33 mouse cellular contexts compared by ENCODE assay signal in genomic region chr11:97461307-97461820, GRCm38 (mm10). TPM values are rescaled to one million over a fixed set of nuclear protein-coding genes. Genes with fewer than 3 reads are reported as not detected.
DNase-seq lines count a peak whose midpoint lies in the region; ATAC-seq and TF ChIP-seq lines count a peak whose summit lies in the region.
"Had no signal": no experiment of that assay in that cellular context is flagged by ENCODE, and none has a peak within 500 bp of the region (broad histone marks: within the 10 kb centered on the region; RNA-seq: fewer than 3 reads in every experiment).

No protein-coding gene starts in this region.

- no peak overlapping the region for H3K4me3 ChIP-seq in liver, embryonic 12.5 days
- no peak overlapping the region for H3K4me3 ChIP-seq in liver, postnatal 0 days (ENCODE audit: low read depth, low read length)
- H3K4me3 ChIP-seq: erythroblast, embryonic 14.5 days; forebrain, embryonic 12.5 days; hindbrain, embryonic 12.5 days; neural tube, embryonic 12.5 days had no signal

- H3K4me1 ChIP-seq in liver, embryonic 12.5 days = no peaks in the 10 kb centered on the region
- H3K4me1 ChIP-seq in liver, postnatal 0 days (ENCODE audit: insufficient read depth) = no peaks in the 10 kb centered on the region
- H3K4me1 ChIP-seq: hindbrain, embryonic 12.5 days; neural tube, embryonic 12.5 days had no signal

- H3K36me3 ChIP-seq in liver, embryonic 12.5 days = peaks cover 100% of the 10 kb centered on the region
- peaks cover 90% of the 10 kb centered on the region for H3K36me3 ChIP-seq in liver, postnatal 0 days (replicated peaks; ENCODE audit: insufficient read depth, low read length)

- no peak overlapping the region for H3K27ac ChIP-seq in liver, embryonic 12.5 days
- H3K27ac ChIP-seq in liver, postnatal 0 days (ENCODE audit: low read depth) = no peak overlapping the region
- H3K27ac ChIP-seq: forebrain, embryonic 12.5 days; hindbrain, embryonic 12.5 days; hindbrain, postnatal 0 days; macrophage; neural tube, embryonic 12.5 days had no signal

- DNase-seq in cerebellum, postnatal 25 days = peak; percentile 32 to 53
- DNase-seq in cerebellum, adult 11-12 months = no peak
- DNase-seq in liver, postnatal 0 days = no peak
- peak; percentile 10 to 40 for DNase-seq in thymus, postnatal 36 days
- no peak for DNase-seq in thymus, adult 18-20 months
- no peak for DNase-seq in adrenal gland, postnatal 4 days (ENCODE audit: low spot score in 2 of 2)
- DNase-seq: adrenal gland, adult 8-10 months; cerebellum, adult 9-11 months; gastrocnemius, postnatal 10 days; heart, postnatal 36 days; kidney, adult 9 months; kidney, postnatal 10 days; layer of hippocampus, postnatal 36 days; lung, adult 2 months; lung, postnatal 10 days; midbrain, embryonic 14.5 days; right cerebral cortex, postnatal 4 days had no signal

- no peaks in the 10 kb centered on the region for H3K27me3 ChIP-seq in liver, embryonic 12.5 days (replicated peaks)
- H3K27me3 ChIP-seq in liver, postnatal 0 days (ENCODE audit: insufficient read depth, low read length) = no peaks in the 10 kb centered on the region

- 0 out of 2 replicates have a peak, but pooled peaks have one; percentile 17 for ATAC-seq in liver, embryonic 12.5 days
- no peak for ATAC-seq in liver, postnatal 0 days
- ATAC-seq: hindbrain, postnatal 0 days; intestine, postnatal 0 days had no signal

- TF ChIP-seq CTCF in liver, postnatal 0 days (IDR thresholded peaks at IDR 0.05; ENCODE audit: low read depth) = no peak

- no peak overlapping the region for H3K9ac ChIP-seq in liver, embryonic 12.5 days
- no peak overlapping the region for H3K9ac ChIP-seq in liver, postnatal 0 days (replicated peaks)
- H3K9ac ChIP-seq: forebrain, embryonic 12.5 days; hindbrain, embryonic 12.5 days; neural tube, embryonic 12.5 days had no signal

- 87% methylated on average over 3 of the region's 3 CpGs for WGBS in liver, embryonic 12.5 days (ENCODE audit: insufficient replicate concordance)
- WGBS in liver, postnatal 0 days (ENCODE audit: insufficient replicate concordance) = 83% methylated on average over 3 of the region's 3 CpGs

- no peak overlapping the region for H3K4me2 ChIP-seq in liver, embryonic 12.5 days
- no peak overlapping the region for H3K4me2 ChIP-seq in liver, postnatal 0 days (ENCODE audit: low read depth, low read length)
- H3K4me2 ChIP-seq: forebrain, embryonic 12.5 days; heart, embryonic 11.5 days; hindbrain, embryonic 12.5 days; neural tube, embryonic 12.5 days had no signal

- no peak for TF ChIP-seq EP300 in liver, postnatal 0 days (IDR thresholded peaks at IDR 0.05; ENCODE audit: low read depth)

- no peaks in the 10 kb centered on the region for H3K9me3 ChIP-seq in liver, embryonic 12.5 days (replicated peaks)
- no peaks in the 10 kb centered on the region for H3K9me3 ChIP-seq in liver, postnatal 0 days (ENCODE audit: low read length)
- H3K9me3 ChIP-seq: forebrain, embryonic 12.5 days; G1E; hindbrain, embryonic 12.5 days; neural tube, embryonic 12.5 days had no signal

RNA-seq across cellular contexts. Expression of gene 4933428G20Rik, which starts 38.8 kb away (rescaled TPM):
- polyA plus RNA-seq in liver, embryonic 12.5 days (2016; fragmentation: Nextera tagmentation; extraction: Ambion mirVana) = 1.3 and 1.4 TPM in 2 replicates
- polyA plus RNA-seq in liver, postnatal 0 days (2015; fragmentation: Nextera tagmentation; extraction: Ambion mirVana) = 0.20 and 0.25 TPM in 2 replicates
- total RNA-seq in adrenal gland, postnatal 4 days (2021) = under 1 TPM; 0.37 to 0.48 TPM
- total RNA-seq: G1E; gastrocnemius, postnatal 10 days; granulocyte monocyte progenitor cell, adult 5-6 weeks; heart, postnatal 36 days; hindbrain, postnatal 0 days; layer of hippocampus, postnatal 36 days; liver, adult 2 months; megakaryocyte-erythroid progenitor cell, adult 5-6 weeks had no signal
- polyA plus RNA-seq: erythroblast, embryonic 14.5 days; G1E; large intestine, adult 2 months; limb, embryonic 11.5 days; liver, adult 2 months; macrophage; midbrain, embryonic 14.5 days; spleen, adult 2 months had no signal

RNA-seq across cellular contexts. Expression of gene Arhgap23, which starts 46.0 kb away (rescaled TPM):
- 17.3 and 19.7 TPM in 2 replicates for polyA plus RNA-seq in liver, embryonic 12.5 days (2016; fragmentation: Nextera tagmentation; extraction: Ambion mirVana)
- polyA plus RNA-seq in liver, postnatal 0 days (2015; fragmentation: Nextera tagmentation; extraction: Ambion mirVana) = 5.6 and 5.7 TPM in 2 replicates
- 10 to 100 TPM; 37.9 to 38.6 TPM for total RNA-seq in adrenal gland, postnatal 4 days (2021)

Comparison
In these comparisons a context has a peak if more than half of its experiments do, and no peak if none do; other contexts are left out.
1. DNase-seq: peak in cerebellum, postnatal 25 days (2 of 2) and thymus, postnatal 36 days (2 of 2); none in cerebellum, adult 11-12 months (single experiment), liver, postnatal 0 days (single experiment), thymus, adult 18-20 months (0 of 2) and adrenal gland, postnatal 4 days (0 of 2).